ENCODE assay signal across 27 mouse cellular contexts in genomic region chr7:136851946-136852345, GRCm38 (mm10). TPM values are rescaled to one million over a fixed set of nuclear protein-coding genes. Genes with fewer than 3 reads are reported as not detected.
DNase-seq lines count a peak whose midpoint lies in the region; ATAC-seq and TF ChIP-seq lines count a peak whose summit lies in the region.
"Had no signal": no experiment of that assay in that cellular context is flagged by ENCODE, and none has a peak within 500 bp of the region (broad histone marks: within the 10 kb centered on the region; RNA-seq: fewer than 3 reads in every experiment).

No protein-coding gene starts in this region.

- 40% methylated on average over 8 of the region's 8 CpGs for WGBS in heart, embryonic 11.5 days (ENCODE audit: insufficient replicate concordance)
- 25% methylated on average over 8 of the region's 8 CpGs for WGBS in heart, embryonic 14.5 days
- 56% methylated on average over 8 of the region's 8 CpGs for WGBS in lung, embryonic 16.5 days

- DNase-seq in gastrocnemius, adult 2 months = no peak
- no peak for DNase-seq in gastrocnemius, adult 18-20 months (ENCODE audit: low spot score)
- no peak for DNase-seq in heart, postnatal 10 days
- DNase-seq in heart, postnatal 25 days (ENCODE audit: low spot score) = no peak
- no peak for DNase-seq in lung, postnatal 36 days
- DNase-seq: adrenal gland, adult 2 months; adrenal gland, postnatal 14 days; cerebellum, adult 11-12 months; cerebellum, adult 8-10 months; cerebellum, postnatal 10 days; cerebellum, postnatal 36 days; embryo, embryonic 11 days; gastrocnemius, postnatal 14 days; kidney, adult 11 months had no signal

- no peak overlapping the region for H3K9ac ChIP-seq in heart, embryonic 11.5 days (ENCODE audit: low read depth, low read length)
- H3K9ac ChIP-seq in heart, embryonic 14.5 days (ENCODE audit: low read length) = no peak overlapping the region
- no peak overlapping the region for H3K9ac ChIP-seq in lung, embryonic 16.5 days (ENCODE audit: low read length)
- H3K9ac ChIP-seq: embryonic facial prominence, embryonic 13.5 days; forebrain, embryonic 12.5 days; forebrain, embryonic 15.5 days; hindbrain, embryonic 13.5 days; intestine, embryonic 15.5 days; kidney, embryonic 15.5 days had no signal

- no peak overlapping the region for H3K4me2 ChIP-seq in heart, embryonic 11.5 days
- no peak overlapping the region for H3K4me2 ChIP-seq in heart, embryonic 14.5 days (ENCODE audit: low read length)
- no peak overlapping the region for H3K4me2 ChIP-seq in lung, embryonic 16.5 days (ENCODE audit: low read depth, low read length)
- H3K4me2 ChIP-seq: embryonic facial prominence, embryonic 13.5 days; forebrain, embryonic 12.5 days; forebrain, embryonic 15.5 days; hindbrain, embryonic 13.5 days; intestine, embryonic 15.5 days; kidney, embryonic 15.5 days had no signal

- TF ChIP-seq CTCF in gastrocnemius, adult 2 months (IDR thresholded peaks at IDR 0.05) = no peak

- no peak for ATAC-seq in heart, embryonic 11.5 days (replicated peaks; ENCODE audit: insufficient number of reproducible peaks, low FRiP score, low TSS enrichment)
- ATAC-seq in heart, embryonic 14.5 days (ENCODE audit: insufficient number of reproducible peaks, insufficient read depth, low FRiP score, low read depth) = no peak
- ATAC-seq in lung, embryonic 16.5 days (ENCODE audit: low read depth) = 0 out of 2 replicates have a peak, but pooled peaks have one; percentile 17
- ATAC-seq: forebrain, embryonic 15.5 days; hindbrain, embryonic 16.5 days; intestine, embryonic 15.5 days had no signal

- no peaks in the 10 kb centered on the region for H3K27me3 ChIP-seq in heart, embryonic 11.5 days (ENCODE audit: control insufficient read depth, insufficient read depth, low read length)
- no peaks in the 10 kb centered on the region for H3K27me3 ChIP-seq in heart, embryonic 14.5 days (ENCODE audit: control insufficient read depth, insufficient read depth, low read length)
- no peaks in the 10 kb centered on the region for H3K27me3 ChIP-seq in lung, embryonic 16.5 days (ENCODE audit: control insufficient read depth, insufficient read depth, low read depth, low read length)
- H3K27me3 ChIP-seq: embryonic facial prominence, embryonic 13.5 days; intestine, embryonic 15.5 days had no signal

- H3K27ac ChIP-seq in gastrocnemius, adult 2 months = peak overlapping the region; percentile 80
- H3K27ac ChIP-seq in heart, embryonic 11.5 days (ENCODE audit: low read depth, low read length) = 0 out of 2 replicates have a peak overlapping the region, but pooled peaks have one; percentile 41
- H3K27ac ChIP-seq in heart, embryonic 14.5 days (replicated peaks in 1 of 2; ENCODE audit: control insufficient read depth in 1 of 2, insufficient read depth in 1 of 2, low read depth in 2 of 2, low read length in 2 of 2) = peak overlapping the region; percentile 44 to 50; a peak in 3 of 4 replicates
- H3K27ac ChIP-seq in lung, embryonic 16.5 days (ENCODE audit: low read length) = no peak overlapping the region
- H3K27ac ChIP-seq: embryonic facial prominence, embryonic 10.5 days; embryonic facial prominence, embryonic 13.5 days; forebrain, embryonic 12.5 days; forebrain, embryonic 15.5 days; hindbrain, embryonic 13.5 days; intestine, embryonic 15.5 days; kidney, embryonic 15.5 days had no signal

- H3K4me3 ChIP-seq in gastrocnemius, adult 2 months = no peak overlapping the region
- H3K4me3 ChIP-seq in heart, embryonic 11.5 days (ENCODE audit: low read depth, low read length) = no peak overlapping the region
- no peak overlapping the region for H3K4me3 ChIP-seq in heart, embryonic 14.5 days (ENCODE audit: control insufficient read depth in 1 of 2, insufficient read depth in 1 of 2, low read depth in 1 of 2, low read length in 2 of 2)
- H3K4me3 ChIP-seq in lung, embryonic 16.5 days (ENCODE audit: low read length) = no peak overlapping the region
- H3K4me3 ChIP-seq: embryonic facial prominence, embryonic 10.5 days; embryonic facial prominence, embryonic 13.5 days; erythroblast, embryonic 14.5 days; forebrain, embryonic 12.5 days; forebrain, embryonic 15.5 days; hindbrain, embryonic 10.5 days; hindbrain, embryonic 13.5 days; intestine, embryonic 15.5 days; kidney, embryonic 15.5 days had no signal

- 0 out of 2 replicates have a peak, but pooled peaks cover 2% of the 10 kb centered on the region for H3K4me1 ChIP-seq in heart, embryonic 11.5 days (ENCODE audit: control insufficient read depth, insufficient read depth, low read length)
- H3K4me1 ChIP-seq in heart, embryonic 14.5 days (ENCODE audit: control insufficient read depth in 2 of 2, insufficient read depth in 2 of 2, low read length in 2 of 2) = peaks cover 0 to 10% of the 10 kb centered on the region in 2 experiments; a peak in 3 of 4 replicates
- peaks cover 12% of the 10 kb centered on the region for H3K4me1 ChIP-seq in lung, embryonic 16.5 days (replicated peaks; ENCODE audit: control insufficient read depth, insufficient read depth, low read length)
- H3K4me1 ChIP-seq: embryonic facial prominence, embryonic 13.5 days; forebrain, embryonic 12.5 days; forebrain, embryonic 15.5 days; hindbrain, embryonic 13.5 days; intestine, embryonic 15.5 days had no signal

- intact Hi-C loops in gastrocnemius, adult 2 months (cut with DNase I) = loop anchor here (10.0 kb wide), 1 partner anchor 157 kb away; no protein-coding TSS in a partner anchor
- intact Hi-C loops in heart, postnatal 10 days (cut with DNase I) = loop anchor here (5.0 kb wide), 1 partner anchor 465 kb away; no protein-coding TSS in a partner anchor
- intact Hi-C loops in heart, postnatal 25 days (cut with DNase I) = no loop called here

- H3K9me3 ChIP-seq in heart, embryonic 11.5 days (replicated peaks; ENCODE audit: control insufficient read depth, low read length) = no peaks in the 10 kb centered on the region
- no peaks in the 10 kb centered on the region for H3K9me3 ChIP-seq in heart, embryonic 14.5 days (ENCODE audit: control insufficient read depth, low read length)
- no peaks in the 10 kb centered on the region for H3K9me3 ChIP-seq in lung, embryonic 16.5 days (ENCODE audit: control insufficient read depth, low read length)
- H3K9me3 ChIP-seq: embryonic facial prominence, embryonic 10.5 days; embryonic facial prominence, embryonic 13.5 days; forebrain, embryonic 12.5 days; forebrain, embryonic 15.5 days; hindbrain, embryonic 10.5 days; hindbrain, embryonic 13.5 days; intestine, embryonic 15.5 days; kidney, embryonic 15.5 days had no signal

- H3K36me3 ChIP-seq in heart, embryonic 11.5 days (ENCODE audit: control insufficient read depth, insufficient read depth, low read length) = no peaks in the 10 kb centered on the region
- no peaks in the 10 kb centered on the region for H3K36me3 ChIP-seq in heart, embryonic 14.5 days (ENCODE audit: control insufficient read depth, insufficient read depth, low read length)
- no peaks in the 10 kb centered on the region for H3K36me3 ChIP-seq in lung, embryonic 16.5 days (ENCODE audit: control insufficient read depth, insufficient read depth, low read length)
- H3K36me3 ChIP-seq: embryonic facial prominence, embryonic 10.5 days; embryonic facial prominence, embryonic 13.5 days; forebrain, embryonic 12.5 days; forebrain, embryonic 15.5 days; hindbrain, embryonic 10.5 days; hindbrain, embryonic 13.5 days; intestine, embryonic 15.5 days; kidney, embryonic 15.5 days had no signal

RNA-seq across cellular contexts. Expression of gene Mgmt, which starts 42.5 kb away (rescaled TPM):
- total RNA-seq in gastrocnemius, adult 2 months (2021) = 1 to 10 TPM; 2.4 TPM
- total RNA-seq in gastrocnemius, adult 18-20 months (2021) = 1 to 10 TPM; 3.5 to 3.7 TPM
- polyA plus RNA-seq in heart, embryonic 11.5 days (2014; fragmentation: Nextera tagmentation; extraction: Ambion mirVana) = 5.5 and 5.6 TPM in 2 replicates
- 1 to 10 TPM; 5.2 to 5.4 TPM for total RNA-seq in heart, postnatal 10 days (2021)
- polyA plus RNA-seq in heart, embryonic 14.5 days (2014; fragmentation: Nextera tagmentation; extraction: Ambion mirVana) = 7.5 and 8.1 TPM in 2 replicates
- 1 to 10 TPM; 3.1 to 3.2 TPM for total RNA-seq in heart, postnatal 25 days (2021)
- 4.8 and 6.1 TPM in 2 replicates for polyA plus RNA-seq in lung, embryonic 16.5 days (2015; fragmentation: Nextera tagmentation; extraction: Ambion mirVana)
